Mouse (Mus musculus) G1E (cell line): Measurements from ENCODE around the gene Ugp2.

ENCODE experiments used
- CTCF ChIP-seq: IDR thresholded peaks from 2 replicates; pipeline ENCODE4 v1.5.1; 2012; ENCODE audit warnings: low read depth, low read length, inconsistent platforms, mixed read lengths
- GATA1 ChIP-seq: IDR thresholded peaks from 2 replicates; pipeline ENCODE4 v1.6.1; 2012; ENCODE audit warnings: borderline replicate concordance, low read length, inconsistent platforms, mixed read lengths
- GATA2 ChIP-seq: IDR thresholded peaks from 2 replicates; pipeline ENCODE4 v1.6.1; 2012; ENCODE audit warnings: low read depth, low read length, inconsistent platforms, borderline replicate concordance
- POLR2AphosphoS5 ChIP-seq: IDR thresholded peaks from 2 replicates; pipeline ENCODE4 v1.6.1; 2012; ENCODE audit warnings: low read depth, low read length, inconsistent platforms; ENCODE audit not compliant: insufficient replicate concordance
- TAL1 ChIP-seq: conservative IDR thresholded peaks from 2 replicates; pipeline ENCODE4 v1.6.1; 2012; ENCODE audit warnings: low read depth, low read length, inconsistent platforms, mixed read lengths

DNA sequence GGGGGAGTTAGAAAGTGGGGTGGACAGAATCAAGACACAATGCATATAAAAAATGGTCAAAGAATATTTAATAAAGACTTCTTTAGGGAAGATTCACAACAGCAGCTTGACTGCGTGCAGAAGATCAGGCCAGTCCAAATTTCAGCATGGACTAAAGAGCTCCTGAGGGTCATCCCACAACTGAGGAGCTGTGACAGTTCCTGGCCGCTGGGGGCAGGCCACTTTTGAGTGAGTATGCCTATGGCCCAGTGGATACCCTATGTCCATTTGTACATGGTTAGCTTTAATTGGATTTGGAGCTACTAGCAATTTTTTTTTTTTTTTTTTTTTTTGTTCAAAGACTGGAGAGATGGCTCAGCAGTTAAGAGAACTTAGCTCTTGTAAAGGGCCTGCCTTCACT is 44.2 kb downstream of the Ugp2 start:
- no peak for TF ChIP-seq CTCF
- TF ChIP-seq TAL1, result no peak
- no peak for TF ChIP-seq GATA1
- no peak for TF ChIP-seq GATA2
- no peak for TF ChIP-seq POLR2AphosphoS5
